Mouse (Mus musculus) 3T3-L1 (cell line): Measurements from ENCODE around the gene Rab43.
A peak's percentile ranks its signal among the peaks of the same experiment; 100 is the strongest.

Experiments used
- DNase-seq: peaks from one replicate; pipeline ENCODE4 v3.0.0-alpha.2; 2015; ENCODE audit warnings: low read depth, low spot score

The Rab43 gene

GRCm38 (mm10) chr6:87811675-87812338 lies at the start of gene Rab43:
TSS of gene Rab43 (minus strand) at chr6:87812164.
- DNase-seq = peak; percentile 98

- peak; percentile 95 for DNase-seq
Measured at GRCm38 (mm10) chr6:87857071-87857470, 45.1 kb upstream of the Rab43 start.

GRCm38 (mm10) chr6:87853446-87853845 lies 41.5 kb upstream of the Rab43 start:
- peak; percentile 92 for DNase-seq

DNA sequence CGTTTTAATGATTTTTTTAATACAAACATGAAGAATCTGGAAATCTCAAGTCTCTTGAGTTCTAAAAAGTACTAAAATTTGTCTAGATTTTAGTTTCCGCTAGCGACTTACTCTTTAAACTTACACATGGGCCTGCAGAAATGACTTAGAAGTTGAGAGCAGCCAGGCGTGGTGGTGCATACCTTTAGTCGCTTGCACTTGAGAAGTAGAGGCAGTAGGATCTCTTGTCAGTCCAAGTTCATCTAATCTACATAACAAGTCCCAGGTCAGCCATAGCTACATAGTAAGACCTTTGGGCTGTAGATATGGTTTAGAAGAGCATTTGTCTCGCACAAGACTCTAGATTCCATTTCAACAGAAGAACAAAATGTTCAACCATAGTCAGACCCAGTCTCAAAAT lies 39.9 kb upstream of the Rab43 start:
- DNase-seq = peak; percentile 11

- peak; percentile 97 for DNase-seq
Measured at GRCm38 (mm10) chr6:87850900-87851614, 39.1 kb upstream of the Rab43 start, which contains the start of gene Cnbp. TSS of gene Cnbp (minus strand) at chr6:87851106.

- DNase-seq = peak; percentile 59
Measured at GRCm38 (mm10) chr6:87850155-87850899, 38.4 kb upstream of the Rab43 start.

GRCm38 (mm10) chr6:87849780-87850154 lies 37.8 kb upstream of the Rab43 start:
- peak; percentile 72 for DNase-seq

GRCm38 (mm10) chr6:87846813-87847212 lies 34.8 kb upstream of the Rab43 start:
- peak; percentile 70 for DNase-seq

DNA sequence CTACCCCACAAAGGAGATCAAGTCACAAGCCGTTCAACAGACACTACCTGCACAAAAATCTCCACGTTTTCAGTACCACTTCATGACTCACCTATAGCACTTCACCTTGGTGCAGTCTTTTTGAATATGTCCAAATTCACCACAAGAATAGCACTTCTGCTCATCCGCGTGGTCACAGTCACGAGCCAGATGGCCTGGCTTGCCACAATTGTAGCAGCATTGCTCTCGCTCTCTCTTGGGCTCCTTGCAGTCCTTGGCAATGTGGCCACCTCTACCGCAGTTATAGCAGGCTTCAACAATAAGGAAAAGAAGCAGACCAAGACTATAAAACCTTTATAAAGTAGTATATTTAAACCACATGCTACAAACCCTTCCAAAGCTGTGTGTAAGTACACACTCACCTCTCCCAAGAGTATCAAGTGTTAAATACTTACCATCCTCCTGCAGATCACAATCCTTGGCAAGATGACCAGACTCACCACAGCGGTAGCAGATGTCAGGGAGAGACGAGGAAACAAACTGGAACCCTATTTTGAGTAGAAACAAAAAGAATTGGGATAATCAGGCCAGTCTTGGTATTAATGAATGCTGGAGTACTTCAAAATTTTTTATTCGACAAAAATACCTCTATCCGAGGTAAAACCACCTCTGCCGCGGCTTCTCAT lies 33.2 kb upstream of the Rab43 start:
- no peak for DNase-seq

- DNase-seq = peak; percentile 78
Measured at GRCm38 (mm10) chr6:87842254-87842653, 30.3 kb upstream of the Rab43 start.

DNA sequence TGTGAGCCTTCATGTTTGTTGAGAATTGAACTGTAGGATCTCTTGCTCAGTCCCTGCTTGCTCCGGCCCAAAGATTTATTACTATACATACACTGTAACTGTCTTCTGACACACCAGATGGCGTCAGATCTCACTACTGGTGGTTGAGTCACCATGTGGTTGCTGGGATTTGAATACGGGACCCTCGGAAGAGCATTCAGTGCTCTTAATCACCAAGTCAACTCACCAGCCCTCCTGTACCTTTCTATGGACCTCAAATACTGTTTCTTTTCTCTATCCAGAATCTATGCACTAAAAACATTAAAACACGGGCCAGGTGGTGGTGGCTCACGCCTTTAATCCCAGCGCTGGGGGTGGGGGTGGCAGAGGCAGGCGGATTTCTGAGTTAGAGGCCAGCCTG lies 29.7 kb upstream of the Rab43 start:
- DNase-seq = peak; percentile 61

GRCm38 (mm10) chr6:87839797-87840341 lies 27.9 kb upstream of the Rab43 start:
- peak; percentile 32 for DNase-seq

DNA sequence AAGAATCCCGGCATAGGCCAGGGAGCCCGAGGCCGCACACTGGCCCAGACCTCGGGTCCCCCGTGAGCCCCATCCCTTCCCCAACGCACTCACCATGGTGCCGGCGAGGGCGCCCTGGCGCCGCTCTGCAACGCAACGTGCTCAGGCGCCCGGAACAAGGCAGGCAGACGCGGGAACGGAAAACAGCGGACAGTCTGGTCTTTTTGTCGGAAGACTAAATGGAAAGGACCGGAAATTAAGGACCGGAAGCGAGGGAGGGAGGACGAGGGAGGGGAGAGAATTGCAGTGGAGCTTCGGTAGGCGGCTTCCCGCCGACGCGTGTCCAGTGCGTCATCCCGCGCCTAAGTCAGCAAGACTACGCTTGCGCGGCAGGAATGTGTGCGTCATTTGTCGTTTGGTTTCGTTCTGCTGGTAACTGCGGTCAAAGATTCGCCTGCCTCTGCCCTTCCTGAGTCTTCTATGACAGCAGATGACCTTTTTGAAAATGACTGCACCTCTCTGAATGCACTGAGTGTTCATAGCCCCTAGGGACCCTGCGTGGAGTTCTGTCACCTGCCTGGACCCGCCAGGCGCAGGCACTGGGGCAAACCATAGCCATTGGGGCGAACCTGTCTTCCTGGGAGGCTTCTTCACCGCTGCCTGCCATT lies 26.7 kb upstream of the Rab43 start, which contains the start of gene Isy1:
TSS of gene Isy1 (minus strand) at position 248 of the 647 bp plus-strand sequence.
- DNase-seq = peak; percentile 99

- DNase-seq = no peak
Measured at GRCm38 (mm10) chr6:87835695-87836094, 23.7 kb upstream of the Rab43 start, which contains the start of gene Gm45140. TSS of gene Gm45140 (minus strand) at chr6:87835795.

GRCm38 (mm10) chr6:87820366-87820765 lies 8.4 kb upstream of the Rab43 start:
- DNase-seq = no peak

- no peak for DNase-seq
Measured at GRCm38 (mm10) chr6:87814486-87814885, 2.5 kb upstream of the Rab43 start.

- DNase-seq = peak; percentile 56
Measured at GRCm38 (mm10) chr6:87812656-87813055, 692 bp upstream of the Rab43 start.

GRCm38 (mm10) chr6:87810713-87811669 lies 973 bp downstream of the Rab43 start:
- peak; percentile 83 for DNase-seq

DNA sequence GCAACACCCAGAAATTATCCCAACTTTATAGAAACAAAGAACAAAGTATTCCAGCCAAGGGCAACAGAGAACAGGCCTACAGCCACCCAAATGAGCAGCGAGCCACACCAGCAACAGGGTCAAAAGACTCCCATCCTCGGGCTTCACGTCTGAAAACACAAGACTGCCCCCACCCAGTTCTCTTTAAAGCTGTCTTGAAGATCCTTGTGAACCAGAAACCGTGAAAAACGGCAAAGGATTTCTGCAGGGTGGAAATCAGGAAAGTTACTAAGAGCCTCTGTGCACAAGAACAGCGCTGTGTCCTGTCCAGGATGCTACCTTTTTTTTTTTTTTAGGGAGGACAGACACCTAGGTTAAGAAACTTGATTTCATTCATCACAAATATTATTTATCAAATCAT lies 1.7 kb downstream of the Rab43 start:
- no peak for DNase-seq
